Mouse (Mus musculus): ENCODE data around the gene Mia2. TPM values are rescaled to one million over a fixed set of nuclear protein-coding genes. Genes with fewer than 3 reads are reported as not detected.
A peak's percentile ranks its signal among the peaks of the same experiment; 100 is the strongest.

Mia2 gene
- polyA plus RNA-seq, 1 experiment: 56.4 TPM

DNA sequence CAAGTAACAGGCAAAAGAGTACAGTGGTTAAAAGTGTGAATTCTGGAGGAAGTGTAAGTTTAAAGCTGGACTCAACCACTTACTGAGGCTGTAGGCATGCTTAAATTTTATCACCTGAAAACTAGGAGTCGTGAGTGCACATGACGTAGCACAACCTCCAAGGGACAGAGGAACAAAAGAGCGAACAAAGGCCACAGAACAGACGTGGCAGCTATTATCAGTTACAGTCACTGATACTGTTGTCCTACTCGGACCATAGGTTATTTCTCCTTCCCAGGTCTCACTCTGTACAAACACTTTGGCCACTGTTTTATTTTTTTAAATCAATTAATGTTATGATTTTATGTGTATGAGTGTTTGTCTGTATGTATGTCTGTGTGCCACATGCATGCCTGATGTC, 9.2 kb downstream of the Mia2 start:
- no peak for DNase-seq (ENCODE audit: low read depth)

DNA sequence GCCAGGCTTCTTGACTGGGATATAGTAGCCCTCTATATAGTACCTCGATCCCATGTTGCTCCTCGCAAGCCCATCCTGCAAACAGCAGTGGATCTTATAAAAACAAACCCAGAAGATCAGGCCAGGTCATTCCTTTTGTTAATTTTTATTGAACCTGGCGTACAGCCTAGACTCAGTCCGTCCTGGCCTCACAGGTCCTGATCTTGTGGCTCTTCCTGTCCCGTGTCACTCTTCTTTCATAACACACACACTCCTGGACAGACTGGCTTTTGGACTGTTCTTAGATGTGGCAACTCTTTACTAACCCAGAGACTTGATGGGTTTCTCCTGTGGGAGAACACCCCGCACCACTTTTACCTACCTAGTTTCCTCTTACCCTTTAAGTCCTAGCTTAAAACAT, 10.3 kb downstream of the Mia2 start:
- no peak for DNase-seq (ENCODE audit: low read depth)

DNA sequence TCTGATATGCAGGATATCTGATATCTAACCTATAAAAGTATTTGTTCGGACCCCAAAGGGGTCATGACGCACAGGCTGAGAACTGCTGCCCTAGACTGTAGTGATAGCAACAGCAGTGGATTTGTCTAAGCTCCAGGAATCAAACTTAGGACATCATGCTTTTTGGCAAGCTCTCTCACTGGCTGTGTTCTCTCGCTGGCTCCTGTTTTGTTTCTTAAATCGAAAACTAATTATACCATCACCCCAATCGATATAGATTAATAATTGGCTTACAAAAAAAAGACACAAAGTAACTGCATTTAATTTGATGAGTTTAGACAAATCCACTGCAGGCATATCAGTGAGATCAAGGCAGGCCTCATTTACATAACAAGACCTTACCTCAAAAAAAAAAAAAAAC, 10.9 kb downstream of the Mia2 start:
- no peak for DNase-seq (ENCODE audit: low read depth)

GRCm38 (mm10) chr12:59107926-59108325, 12.3 kb downstream of the Mia2 start:
- DNase-seq (ENCODE audit: low read depth): no peak

GRCm38 (mm10) chr12:59117184-59117583, 21.6 kb downstream of the Mia2 start:
- no peak for DNase-seq (ENCODE audit: low read depth)

DNA sequence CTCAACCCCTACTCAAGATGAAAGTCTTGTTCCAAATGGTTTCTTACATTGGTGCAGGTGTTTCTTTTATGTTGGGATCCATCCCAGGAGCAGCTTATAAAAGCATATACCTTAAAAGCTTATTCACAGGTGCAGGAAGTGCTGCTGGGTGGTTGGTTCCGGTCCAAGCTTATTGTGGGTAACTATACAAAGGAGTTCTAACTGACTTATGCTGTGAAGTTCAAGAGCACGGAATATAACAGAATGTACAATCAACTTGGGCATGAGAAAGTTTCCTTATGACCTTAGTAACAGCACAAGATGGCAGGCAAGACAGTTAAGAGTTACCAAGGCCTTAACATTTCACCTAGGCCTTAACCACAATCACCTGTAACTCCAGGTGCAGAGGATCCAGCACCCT, 29.8 kb downstream of the Mia2 start:
- no peak for DNase-seq (ENCODE audit: low read depth)

GRCm38 (mm10) chr12:59128501-59128900, 32.9 kb downstream of the Mia2 start:
- DNase-seq (ENCODE audit: low read depth): no peak

GRCm38 (mm10) chr12:59129038-59129437, 33.4 kb downstream of the Mia2 start:
- DNase-seq (ENCODE audit: low read depth): peak; percentile 67

DNA sequence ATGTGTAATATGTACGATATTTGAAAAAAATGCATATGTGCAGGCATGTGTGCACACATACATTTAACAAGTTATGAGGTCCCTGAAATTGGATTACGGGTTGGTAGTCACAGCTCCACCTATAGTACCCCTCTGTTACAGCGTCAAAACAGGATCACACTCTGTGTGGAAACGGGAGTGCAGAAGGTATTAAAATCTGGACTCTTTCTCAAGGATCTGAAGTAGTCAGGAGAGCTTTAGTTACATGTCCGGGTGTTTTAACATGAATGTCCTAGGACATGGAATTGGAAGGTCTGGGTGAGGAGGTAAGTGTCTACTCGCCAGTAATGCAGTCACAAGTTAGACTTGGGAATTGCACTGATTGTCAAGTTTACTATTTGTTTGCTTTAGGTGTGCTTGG, 34.0 kb downstream of the Mia2 start:
- peak; percentile 70 for DNase-seq (ENCODE audit: low read depth)

GRCm38 (mm10) chr12:59130249-59130648, 34.6 kb downstream of the Mia2 start:
- DNase-seq (ENCODE audit: low read depth): no peak

DNA sequence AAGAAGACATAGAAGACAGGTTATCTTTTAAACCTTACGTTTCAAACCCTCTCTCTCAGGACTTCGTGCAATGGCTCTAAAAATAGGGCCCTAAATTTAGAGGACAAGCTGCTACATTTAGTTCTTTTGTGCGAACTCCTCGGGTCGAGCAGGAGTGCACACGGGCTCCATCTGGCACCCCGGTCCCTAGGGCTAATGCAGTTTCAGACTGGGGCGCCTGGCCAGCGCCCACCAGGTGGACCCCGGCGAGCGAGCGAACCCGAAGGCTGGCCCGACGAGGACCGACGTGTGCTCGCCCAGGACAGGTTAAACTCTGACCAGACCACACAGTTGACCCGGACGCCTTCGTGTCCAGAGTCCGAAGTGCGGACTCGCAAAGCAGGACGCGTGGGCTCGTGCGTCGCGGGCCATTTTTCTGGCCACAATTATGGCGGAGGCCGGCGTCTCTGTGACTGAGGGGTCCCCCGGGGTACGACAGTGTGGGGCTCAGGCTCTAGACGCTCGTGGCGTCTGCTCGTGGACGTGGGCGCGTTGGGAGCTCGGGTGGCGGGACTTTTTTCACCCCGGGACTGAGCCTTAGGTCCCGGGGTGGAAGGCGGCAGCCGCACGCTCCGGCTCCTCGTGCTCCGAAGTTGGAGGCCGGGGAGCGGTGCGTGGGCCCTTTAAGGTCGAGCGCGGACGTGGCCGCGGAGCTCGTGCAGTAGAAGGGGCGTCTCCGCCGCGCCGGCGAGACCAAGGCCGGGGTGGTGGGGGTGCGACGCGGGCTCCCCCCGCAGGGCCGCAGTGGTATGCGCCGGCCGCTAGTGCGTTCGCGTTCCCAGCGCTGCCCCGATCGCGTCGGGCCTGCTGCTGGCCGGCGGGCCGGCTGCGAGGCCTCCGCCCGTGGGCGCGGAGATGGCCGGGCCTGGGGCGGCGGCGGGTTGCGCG, 35.3 kb downstream of the Mia2 start:
- DNase-seq (ENCODE audit: low read depth): no peak

GRCm38 (mm10) chr12:59131578-59131946, 36.0 kb downstream of the Mia2 start:
- DNase-seq (ENCODE audit: low read depth): no peak

GRCm38 (mm10) chr12:59132462-59132861, 36.9 kb downstream of the Mia2 start:
- DNase-seq (ENCODE audit: low read depth): no peak

DNA sequence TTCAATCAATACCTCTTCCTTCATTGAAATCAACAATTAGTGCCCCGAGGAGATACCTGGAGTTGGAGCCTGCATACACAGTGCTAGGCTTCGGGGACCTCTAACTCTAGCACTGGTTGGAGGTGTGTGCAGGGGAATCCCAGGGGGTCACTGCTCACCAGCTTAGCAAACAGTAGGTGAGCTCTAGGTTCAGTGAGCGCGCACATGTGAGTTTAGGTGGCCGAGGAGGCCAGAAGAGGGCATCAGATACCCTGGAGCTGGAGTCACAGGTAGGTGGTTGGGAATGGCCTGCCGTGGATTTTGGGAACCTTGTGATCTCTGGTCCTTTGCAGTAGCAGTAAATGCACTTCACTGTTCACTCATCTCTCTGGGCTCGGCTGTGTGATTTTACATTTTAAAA, 37.3 kb downstream of the Mia2 start:
- DNase-seq (ENCODE audit: low read depth): no peak

DNA sequence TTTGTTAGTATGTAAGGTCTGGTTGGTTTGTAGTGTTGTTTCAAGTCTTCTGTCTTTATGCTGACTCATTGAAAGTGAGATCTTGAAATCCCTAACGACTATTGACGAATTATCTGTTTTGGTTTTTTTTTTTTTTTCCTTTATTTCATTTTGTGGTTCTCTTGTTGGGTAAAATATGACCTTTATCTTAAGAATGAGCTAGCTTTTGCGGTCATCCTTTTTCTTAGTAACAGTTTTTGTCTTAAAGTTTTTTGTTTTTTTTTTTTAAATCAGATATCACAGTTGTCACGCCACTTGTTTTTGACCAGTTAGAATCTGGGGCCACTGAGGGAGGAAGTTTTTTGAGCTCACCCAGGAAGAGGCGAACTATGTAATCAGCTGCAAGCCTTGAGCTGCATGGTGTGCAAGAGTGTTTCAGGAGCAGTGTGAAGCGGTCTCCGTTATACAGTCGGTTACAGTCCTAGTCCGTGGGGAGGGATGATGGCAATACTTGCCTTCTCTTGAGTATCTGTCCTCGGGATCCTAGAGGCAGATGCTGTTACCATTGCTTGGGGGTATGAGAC, 37.9 kb downstream of the Mia2 start:
- DNase-seq (ENCODE audit: low read depth): no peak

GRCm38 (mm10) chr12:59135096-59135495, 39.5 kb downstream of the Mia2 start:
- DNase-seq (ENCODE audit: low read depth): no peak

GRCm38 (mm10) chr12:59135533-59136300, 40.1 kb downstream of the Mia2 start:
- no peak for DNase-seq (ENCODE audit: low read depth)

GRCm38 (mm10) chr12:59137031-59137430, 41.4 kb downstream of the Mia2 start:
- no peak for DNase-seq (ENCODE audit: low read depth)

DNA sequence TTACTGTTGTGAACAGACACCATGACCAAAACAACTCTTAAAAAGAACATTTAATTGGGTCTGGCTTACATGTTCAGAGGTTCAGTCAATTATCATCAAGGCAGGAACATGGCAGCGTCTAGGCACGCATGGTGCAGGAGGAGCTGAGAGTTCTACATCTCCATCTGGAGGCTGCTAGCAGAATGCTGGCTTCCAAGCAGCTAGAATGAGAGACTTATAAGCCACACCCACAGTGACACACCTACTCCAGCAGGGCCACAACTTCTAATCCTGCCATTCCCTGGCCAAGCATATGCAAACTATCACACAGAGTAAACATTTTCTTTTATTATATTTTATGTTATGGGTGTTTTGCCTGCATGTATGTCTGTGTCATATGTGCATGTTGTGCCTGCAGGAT, 43.8 kb downstream of the Mia2 start:
- no peak for DNase-seq (ENCODE audit: low read depth)

DNA sequence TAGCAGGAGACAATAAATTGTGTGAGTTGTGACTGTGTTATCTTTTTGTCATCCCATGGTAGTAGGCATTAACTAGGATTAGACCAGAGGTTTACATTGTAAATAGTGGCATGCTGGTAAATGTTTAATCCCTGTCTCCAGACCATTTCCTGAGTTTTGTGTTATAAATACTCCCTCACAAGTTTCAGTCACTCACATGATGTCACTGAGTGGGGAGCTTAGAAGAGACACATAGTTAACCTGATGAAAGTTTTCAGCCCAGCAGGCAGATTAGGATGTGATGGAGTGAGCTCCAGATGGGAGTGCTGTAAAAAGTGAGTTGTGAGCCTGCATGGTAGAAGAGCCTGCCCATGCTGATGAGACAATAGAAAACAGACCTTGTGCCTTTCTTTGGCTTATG, 49.5 kb downstream of the Mia2 start:
- DNase-seq (ENCODE audit: low read depth): no peak

GRCm38 (mm10) chr12:59149691-59150090, 54.1 kb downstream of the Mia2 start:
- no peak for DNase-seq (ENCODE audit: low read depth)

DNA sequence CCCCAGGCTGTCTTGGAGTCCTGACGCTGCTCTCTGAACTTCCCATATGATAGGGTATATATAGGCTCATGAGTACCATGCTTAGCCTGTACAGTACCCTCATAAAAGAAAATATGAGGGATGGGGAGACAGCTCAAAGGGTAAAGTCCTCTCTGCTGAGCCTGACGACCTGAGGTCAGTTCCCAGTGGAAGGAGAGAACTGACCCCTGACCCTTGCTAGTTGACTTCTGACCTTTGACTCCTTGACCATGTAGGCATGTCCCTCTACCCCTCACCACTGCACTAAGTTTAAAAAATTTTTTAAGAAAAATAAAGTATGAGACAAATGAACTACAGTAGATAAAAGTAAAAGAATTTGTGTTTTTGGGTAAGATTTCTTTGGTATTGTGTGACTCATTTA, 65.5 kb downstream of the Mia2 start:
- no peak for DNase-seq (ENCODE audit: low read depth)

DNA sequence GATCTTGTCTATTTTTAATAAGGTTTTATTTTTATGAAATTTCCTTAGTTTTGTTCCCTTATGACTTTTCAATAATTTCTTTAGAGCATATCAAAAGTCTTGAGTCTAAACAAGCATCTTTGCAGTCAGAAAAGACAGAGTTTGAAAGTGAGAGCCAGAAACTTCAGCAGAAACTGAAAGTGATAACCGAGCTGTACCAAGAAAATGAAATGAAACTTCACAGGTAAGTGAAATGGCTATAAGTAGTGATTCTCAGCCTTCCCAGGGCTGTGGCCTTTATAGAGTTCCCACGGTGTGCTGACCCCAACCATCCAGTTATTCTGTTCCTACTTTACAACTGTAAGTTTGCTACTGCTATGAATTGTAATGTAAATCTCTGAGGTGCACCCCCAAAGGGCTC, 67.2 kb downstream of the Mia2 start:
- no peak for DNase-seq (ENCODE audit: low read depth)
